Mouse (Mus musculus) hindbrain, embryonic 11.5 days (tissue): ENCODE results near the gene Cox14. TPM values are rescaled to one million over a fixed set of nuclear protein-coding genes. Genes with fewer than 3 reads are reported as not detected.
"Not testable (repeated sequence)": the region's sequence is repeated elsewhere in the genome, so short reads cannot be mapped to it uniquely, and the experiment has no call there.

Experiments used
- ATAC-seq: fragments of 200-750 bp; cut with Nextera tagmentation; 2 replicates; pipeline ENCODE4 v1.8.0; 2017; ENCODE audit warnings: mild to moderate bottlenecking, moderate TSS enrichment, moderate library complexity; ENCODE audit not compliant: low FRiP score
- DNase-seq: peaks from one replicate; pipeline ENCODE4 v3.0.0-alpha.2; 2015; ENCODE audit warnings: low spot score
- H3K27ac ChIP-seq: fragments of 300-500 bp; sonication (generic); 2 replicates; pipeline ENCODE4 v1.5.1; 2014; ENCODE audit warnings: mild to moderate bottlenecking, low read depth, low read length
- H3K27me3 ChIP-seq: fragments of 300-500 bp; sonication (generic); 2 replicates; pipeline ENCODE4 v1.6.1; 2014; ENCODE audit warnings: mild to moderate bottlenecking, low read length, moderate library complexity, mixed read lengths; ENCODE audit not compliant: control insufficient read depth, insufficient read depth
- H3K36me3 ChIP-seq: fragments of 300-500 bp; sonication (generic); 2 replicates; pipeline ENCODE4 v1.6.1; 2014; ENCODE audit warnings: mild to moderate bottlenecking, low read length, moderate library complexity, mixed read lengths; ENCODE audit not compliant: control insufficient read depth, insufficient read depth
- H3K4me1 ChIP-seq: fragments of 300-500 bp; sonication (generic); replicated peaks from 2 replicates; pipeline ENCODE4 v1.6.1; 2014; ENCODE audit warnings: low read length, mixed read lengths; ENCODE audit not compliant: control insufficient read depth, insufficient read depth
- H3K4me2 ChIP-seq: fragments of 300-500 bp; sonication (generic); replicated peaks from 2 replicates; pipeline ENCODE4 v1.6.1; 2014; ENCODE audit warnings: mild to moderate bottlenecking, low read depth, low read length
- H3K4me3 ChIP-seq: fragments of 300-500 bp; sonication (generic); 2 replicates; pipeline ENCODE4 v1.5.1; 2014; ENCODE audit warnings: low read depth, low read length
- H3K9ac ChIP-seq: fragments of 300-500 bp; sonication (generic); 2 replicates; pipeline ENCODE4 v1.6.1; 2014; ENCODE audit warnings: low read depth, low read length
- H3K9me3 ChIP-seq: fragments of 300-500 bp; sonication (generic); 2 replicates; pipeline ENCODE4 v1.6.1; 2016; ENCODE audit warnings: low read length; ENCODE audit not compliant: control insufficient read depth
- WGBS: fragments of 180-500 bp; shearing (Covaris S2); extraction: QIAGEN DNeasy Blood & Tissue Kit; methylation state at CpG from one replicate; pipeline ENCODE4 v1.1.7; 2014; 5-methylcytosine and 5-hydroxymethylcytosine counted together
- polyA plus RNA-seq: library from polyadenylated mRNA; unstranded; fragments of >200 nt; fragmentation: Nextera tagmentation; extraction: Ambion mirVana; gene quantifications from 2 replicates; pipeline ENCODE4 v1.2.1, GENCODE M21; 2014

Gene Cox14
- polyA plus RNA-seq, 1 experiment from 2014 or later: 148 TPM

GRCm38 (mm10) chr15:99719865-99720264 lies 5.6 kb upstream of the Cox14 start:
- H3K4me2 ChIP-seq: no peak overlapping the region
- H3K9ac ChIP-seq: no peak overlapping the region
- H3K9me3 ChIP-seq: no peaks in the 10 kb centered on the region
- H3K4me1 ChIP-seq: peaks cover 12% of the 10 kb centered on the region
- H3K4me3 ChIP-seq: no peak overlapping the region
- WGBS: 86% methylated on average over 8 of the region's 8 CpGs
- H3K27ac ChIP-seq: no peak overlapping the region
- H3K36me3 ChIP-seq: peaks cover 4% of the 10 kb centered on the region; the same call in 1 of the 2 replicates
- DNase-seq (no peak), ATAC-seq (no peak)
- no peaks in the 10 kb centered on the region for H3K27me3 ChIP-seq

- Histone ChIP-seq H3K4me3 (no peak overlapping the region), H3K4me1 (peaks cover 12% of the 10 kb centered on the region), H3K4me2 (no peak overlapping the region), H3K9ac (no peak overlapping the region), H3K36me3 (peaks cover 4% of the 10 kb centered on the region; the same call in 1 of the 2 replicates), H3K27ac (no peak overlapping the region), H3K27me3 (no peaks in the 10 kb centered on the region), H3K9me3 (no peaks in the 10 kb centered on the region)
- 80% methylated on average over 25 of the region's 25 CpGs for WGBS
- DNase-seq: no peak
- no peak for ATAC-seq
Observed at GRCm38 (mm10) chr15:99721921-99722743, 3.3 kb upstream of the Cox14 start.

GRCm38 (mm10) chr15:99723120-99723514 lies 2.3 kb upstream of the Cox14 start:
- 0 out of 2 replicates have a peak overlapping the region, but pooled peaks have one; percentile 19 for H3K9ac ChIP-seq
- WGBS: 51% methylated on average over 10 of the region's 10 CpGs

GRCm38 (mm10) chr15:99723515-99724291 lies 1.7 kb upstream of the Cox14 start:
- Histone ChIP-seq H3K4me2 (no peak overlapping the region), H3K27ac (peak overlapping the region; percentile 59), H3K4me3 (no peak overlapping the region), H3K9ac (no peak overlapping the region), H3K27me3 (no peaks in the 10 kb centered on the region), H3K9me3 (no peaks in the 10 kb centered on the region), H3K4me1 (peaks cover 12% of the 10 kb centered on the region), H3K36me3 (peaks cover 4% of the 10 kb centered on the region; the same call in 1 of the 2 replicates)
- ATAC-seq: no peak
- no peak for DNase-seq
- WGBS: 8% methylated on average over 11 of the region's 11 CpGs

More at GRCm38 (mm10) chr15:99723120-99723514, 2.3 kb upstream of the Cox14 start:
- no peak for ATAC-seq
- Histone ChIP-seq H3K36me3 (peaks cover 4% of the 10 kb centered on the region; the same call in 1 of the 2 replicates), H3K4me2 (no peak overlapping the region), H3K27me3 (no peaks in the 10 kb centered on the region), H3K27ac (peak overlapping the region; percentile 59; the same call in 1 of the 2 replicates), H3K4me1 (peaks cover 12% of the 10 kb centered on the region), H3K4me3 (no peak overlapping the region), H3K9me3 (no peaks in the 10 kb centered on the region)
- DNase-seq: no peak

GRCm38 (mm10) chr15:99724292-99725021 lies 961 bp upstream of the Cox14 start:
- WGBS: 14% methylated on average over 16 of the region's 16 CpGs
- Histone ChIP-seq H3K4me2 (peak overlapping the region; percentile 36), H3K9ac (no peak overlapping the region), H3K4me3 (no peak overlapping the region), H3K4me1 (peaks cover 12% of the 10 kb centered on the region), H3K27me3 (no peaks in the 10 kb centered on the region), H3K27ac (peak overlapping the region; percentile 59), H3K9me3 (no peaks in the 10 kb centered on the region), H3K36me3 (peaks cover 4% of the 10 kb centered on the region; the same call in 1 of the 2 replicates)
- ATAC-seq (peak; percentile 34; the same call in 1 of the 2 replicates), DNase-seq (peak; percentile 74)

GRCm38 (mm10) chr15:99726549-99726948 lies 1.1 kb downstream of the Cox14 start:
- Histone ChIP-seq H3K27ac (no peak overlapping the region), H3K9me3 (no peaks in the 10 kb centered on the region), H3K4me2 (peak overlapping the region; percentile 52), H3K27me3 (no peaks in the 10 kb centered on the region), H3K9ac (peak overlapping the region; percentile 96; the same call in 1 of the 2 replicates), H3K4me1 (peaks cover 12% of the 10 kb centered on the region), H3K4me3 (peak overlapping the region; percentile 96), H3K36me3 (no peaks in the 10 kb centered on the region; the same call in 1 of the 2 replicates)
- DNase-seq (no peak), ATAC-seq (no peak)
- WGBS: 89% methylated on average over 2 of the region's 2 CpGs

- WGBS: 95% methylated on average over 4 of the region's 5 CpGs
- not testable (repeated sequence) for H3K9ac ChIP-seq, H3K9me3 ChIP-seq, H3K27me3 ChIP-seq, H3K36me3 ChIP-seq, H3K27ac ChIP-seq, H3K4me2 ChIP-seq, DNase-seq, H3K4me3 ChIP-seq, ATAC-seq
- H3K4me1 ChIP-seq: peaks cover 12% of the 10 kb centered on the region
Observed at GRCm38 (mm10) chr15:99727039-99727438, 1.6 kb downstream of the Cox14 start.

GRCm38 (mm10) chr15:99727525-99727924 lies 2.1 kb downstream of the Cox14 start:
- H3K4me3 ChIP-seq: no peak overlapping the region
- WGBS: 98% methylated on average over 12 of the region's 12 CpGs
- no peaks in the 10 kb centered on the region; the same call in 1 of the 2 replicates for H3K36me3 ChIP-seq
- peaks cover 12% of the 10 kb centered on the region for H3K4me1 ChIP-seq
- no peak overlapping the region for H3K4me2 ChIP-seq
- no peak overlapping the region for H3K27ac ChIP-seq
- no peak for DNase-seq
- ATAC-seq: no peak
- no peaks in the 10 kb centered on the region for H3K27me3 ChIP-seq
- H3K9ac ChIP-seq: no peak overlapping the region
- no peaks in the 10 kb centered on the region for H3K9me3 ChIP-seq
